Mouse (Mus musculus) B cell, adult 2 months (primary cell): ENCODE results near the gene 2900011O08Rik.
"Not testable (repeated sequence)": the region's sequence is repeated elsewhere in the genome, so short reads cannot be mapped to it uniquely, and the experiment has no call there.

Experiments
- DNase-seq, 2 experiments: peaks; one replicate each; pipeline ENCODE4 v3.0.0; 2022

The 2900011O08Rik gene

GRCm38 (mm10) chr16:14005266-14005665 is 18.9 kb downstream of the 2900011O08Rik start:
- DNase-seq = no peak

- no peak for DNase-seq
Observed at GRCm38 (mm10) chr16:14008081-14008480, 21.7 kb downstream of the 2900011O08Rik start.

- no peak for DNase-seq
Observed at GRCm38 (mm10) chr16:14008708-14009107, 22.3 kb downstream of the 2900011O08Rik start.

GRCm38 (mm10) chr16:14009966-14010365 is 23.6 kb downstream of the 2900011O08Rik start:
- DNase-seq = no peak

GRCm38 (mm10) chr16:14017306-14017705 is 30.9 kb downstream of the 2900011O08Rik start:
- no peak for DNase-seq

- DNase-seq = no peak
Observed at GRCm38 (mm10) chr16:14021166-14021822, 34.9 kb downstream of the 2900011O08Rik start.

- no peak for DNase-seq
Observed at GRCm38 (mm10) chr16:14025091-14025990, 38.9 kb downstream of the 2900011O08Rik start.

GRCm38 (mm10) chr16:14029072-14029471 is 42.7 kb downstream of the 2900011O08Rik start:
- DNase-seq = no peak

GRCm38 (mm10) chr16:14029851-14030250 is 43.4 kb downstream of the 2900011O08Rik start:
- no peak for DNase-seq

- DNase-seq = no peak
Observed at GRCm38 (mm10) chr16:14030650-14031049, 44.2 kb downstream of the 2900011O08Rik start.

GRCm38 (mm10) chr16:14033076-14033475 is 46.7 kb downstream of the 2900011O08Rik start:
- no peak for DNase-seq

GRCm38 (mm10) chr16:14042421-14042820 is 56.0 kb downstream of the 2900011O08Rik start:
- DNase-seq = no peak

- DNase-seq = no peak
Observed at GRCm38 (mm10) chr16:14044695-14045094, 58.3 kb downstream of the 2900011O08Rik start.

- no peak for DNase-seq
Observed at GRCm38 (mm10) chr16:14046224-14046756, 59.9 kb downstream of the 2900011O08Rik start.

GRCm38 (mm10) chr16:14052221-14052620 is 65.8 kb downstream of the 2900011O08Rik start:
- no peak for DNase-seq

GRCm38 (mm10) chr16:14053116-14053515 is 66.7 kb downstream of the 2900011O08Rik start:
- DNase-seq = no peak

- no peak for DNase-seq
Observed at GRCm38 (mm10) chr16:14055271-14055670, 68.9 kb downstream of the 2900011O08Rik start.

GRCm38 (mm10) chr16:14056734-14057133 is 70.3 kb downstream of the 2900011O08Rik start:
- no peak for DNase-seq

- no peak for DNase-seq
Observed at GRCm38 (mm10) chr16:14058541-14058940, 72.1 kb downstream of the 2900011O08Rik start.

- DNase-seq = no peak
Observed at GRCm38 (mm10) chr16:14059118-14059854, 72.9 kb downstream of the 2900011O08Rik start.

- DNase-seq = no peak
Observed at GRCm38 (mm10) chr16:14059869-14060268, 73.5 kb downstream of the 2900011O08Rik start.

GRCm38 (mm10) chr16:14066571-14066970 is 80.2 kb downstream of the 2900011O08Rik start:
- DNase-seq = not testable (repeated sequence)

- DNase-seq = not testable (repeated sequence)
Observed at GRCm38 (mm10) chr16:14068701-14069100, 82.3 kb downstream of the 2900011O08Rik start.
